Mouse (Mus musculus): ENCODE measurements at regions not wholly inside any gene's neighbourhood (a gene's known extent, or its start where the extent isn't known, plus 50 kb on each side); places are given as distances from the start of the nearest gene placed in this dataset.

- no peak overlapping the region for H3K4me2 ChIP-seq
- H3K4me1 ChIP-seq: no peaks in the 10 kb centered on the region
- 0 out of 2 replicates have a peak, but pooled peaks cover 2% of the 10 kb centered on the region for H3K9me3 ChIP-seq (replicated peaks)
- no peak overlapping the region for H3K27ac ChIP-seq
- H3K27me3 ChIP-seq: no peaks in the 10 kb centered on the region
- no peak for ATAC-seq (replicated peaks; ENCODE audit: low FRiP score)
- 64% methylated on average over 4 of the region's 4 CpGs for WGBS
- no peaks in the 10 kb centered on the region for H3K36me3 ChIP-seq
- H3K4me3 ChIP-seq (replicated peaks): no peak overlapping the region
- H3K9ac ChIP-seq: no peak overlapping the region
These were observed 288.9 kb downstream of the Atp23 start for GRCm38 (mm10) chr10:126612226-126612625.

- H3K4me1 ChIP-seq: no peaks in the 10 kb centered on the region
- WGBS: 84% methylated on average over 8 of the region's 8 CpGs
- H3K36me3 ChIP-seq: no peaks in the 10 kb centered on the region
- H3K4me3 ChIP-seq (replicated peaks): no peak overlapping the region
- ATAC-seq (replicated peaks; ENCODE audit: low FRiP score): no peak
- 0 out of 2 replicates have a peak, but pooled peaks cover 2% of the 10 kb centered on the region for H3K9me3 ChIP-seq (replicated peaks)
- H3K27ac ChIP-seq: no peak overlapping the region
- H3K27me3 ChIP-seq: no peaks in the 10 kb centered on the region
- no peak overlapping the region for H3K9ac ChIP-seq
- H3K4me2 ChIP-seq: no peak overlapping the region
These were observed 290.6 kb downstream of the Atp23 start for GRCm38 (mm10) chr10:126610506-126610905.

- H3K9ac ChIP-seq: no peak overlapping the region
- H3K9me3 ChIP-seq (replicated peaks): peaks cover 7% of the 10 kb centered on the region; the same call in 1 of the 2 replicates
- no peaks in the 10 kb centered on the region for H3K36me3 ChIP-seq
- H3K27me3 ChIP-seq: no peaks in the 10 kb centered on the region
- H3K4me3 ChIP-seq (replicated peaks): no peak overlapping the region
- H3K27ac ChIP-seq: no peak overlapping the region
- 69% methylated on average over 2 of the region's 2 CpGs for WGBS
- H3K4me1 ChIP-seq: no peaks in the 10 kb centered on the region
- no peak overlapping the region for H3K4me2 ChIP-seq
- ATAC-seq (replicated peaks; ENCODE audit: low FRiP score): no peak
These were observed 301.5 kb downstream of the Atp23 start for GRCm38 (mm10) chr10:126599686-126600085.

GRCm38 (mm10) chr10:126568155-126568554 is 333.0 kb downstream of the Atp23 start:
- WGBS: 88% methylated on average over 8 of the region's 8 CpGs

GRCm38 (mm10) chr10:126565326-126565725 is 335.8 kb downstream of the Atp23 start:
- Histone ChIP-seq H3K9ac (no peak overlapping the region), H3K36me3 (no peaks in the 10 kb centered on the region), H3K4me2 (no peak overlapping the region), H3K27me3 (no peaks in the 10 kb centered on the region), H3K4me3 (replicated peaks) (no peak overlapping the region), H3K27ac (no peak overlapping the region), H3K4me1 (no peaks in the 10 kb centered on the region), H3K9me3 (replicated peaks) (no peaks in the 10 kb centered on the region)
- WGBS: 58% methylated on average over 14 of the region's 14 CpGs
- peak; percentile 70 for ATAC-seq (replicated peaks; ENCODE audit: low FRiP score)

More at GRCm38 (mm10) chr10:126568155-126568554, 333.0 kb downstream of the Atp23 start:
- Histone ChIP-seq H3K27me3 (no peaks in the 10 kb centered on the region), H3K4me3 (replicated peaks) (no peak overlapping the region), H3K27ac (no peak overlapping the region), H3K4me2 (no peak overlapping the region), H3K9ac (no peak overlapping the region), H3K4me1 (no peaks in the 10 kb centered on the region), H3K9me3 (replicated peaks) (no peaks in the 10 kb centered on the region), H3K36me3 (no peaks in the 10 kb centered on the region)
- no peak for ATAC-seq (replicated peaks; ENCODE audit: low FRiP score)

- no peaks in the 10 kb centered on the region for H3K4me1 ChIP-seq
- ATAC-seq (replicated peaks; ENCODE audit: low FRiP score): no peak
- no peaks in the 10 kb centered on the region for H3K9me3 ChIP-seq (replicated peaks)
- 89% methylated on average over 7 of the region's 7 CpGs for WGBS
- H3K9ac ChIP-seq: no peak overlapping the region
- no peaks in the 10 kb centered on the region for H3K27me3 ChIP-seq
- H3K4me2 ChIP-seq: no peak overlapping the region
- H3K36me3 ChIP-seq: no peaks in the 10 kb centered on the region
- H3K4me3 ChIP-seq (replicated peaks): no peak overlapping the region
- no peak overlapping the region for H3K27ac ChIP-seq
These were observed 346.1 kb downstream of the Atp23 start for GRCm38 (mm10) chr10:126555080-126555479.

- WGBS: 55% methylated on average over 3 of the region's 3 CpGs
- ATAC-seq (replicated peaks; ENCODE audit: low FRiP score): 0 out of 2 replicates have a peak, but pooled peaks have one; percentile 22
- no peaks in the 10 kb centered on the region for H3K27me3 ChIP-seq
These were observed 369.2 kb downstream of the Atp23 start for GRCm38 (mm10) chr10:126531950-126532349.

GRCm38 (mm10) chr10:126531368-126531767 is 369.8 kb downstream of the Atp23 start:
- Histone ChIP-seq H3K4me3 (replicated peaks) (no peak overlapping the region), H3K27ac (no peak overlapping the region), H3K4me1 (0 out of 2 replicates have a peak, but pooled peaks cover 2% of the 10 kb centered on the region), H3K36me3 (no peaks in the 10 kb centered on the region), H3K9ac (no peak overlapping the region), H3K4me2 (no peak overlapping the region), H3K27me3 (no peaks in the 10 kb centered on the region), H3K9me3 (replicated peaks) (no peaks in the 10 kb centered on the region)
- WGBS: 37% methylated on average over 1 of the region's 1 CpGs
- no peak for ATAC-seq (replicated peaks; ENCODE audit: low FRiP score)

More at GRCm38 (mm10) chr10:126531950-126532349, 369.2 kb downstream of the Atp23 start:
- H3K27ac ChIP-seq: no peak overlapping the region
- no peaks in the 10 kb centered on the region for H3K9me3 ChIP-seq (replicated peaks)
- H3K36me3 ChIP-seq: no peaks in the 10 kb centered on the region
- H3K4me2 ChIP-seq: no peak overlapping the region
- no peak overlapping the region for H3K4me3 ChIP-seq (replicated peaks)
- H3K4me1 ChIP-seq: 0 out of 2 replicates have a peak, but pooled peaks cover 2% of the 10 kb centered on the region
- no peak overlapping the region for H3K9ac ChIP-seq

- ATAC-seq (replicated peaks; ENCODE audit: low FRiP score): no peak
- H3K9ac ChIP-seq: no peak overlapping the region
- no peak overlapping the region for H3K4me2 ChIP-seq
- H3K36me3 ChIP-seq: no peaks in the 10 kb centered on the region
- 0 out of 2 replicates have a peak, but pooled peaks cover 2% of the 10 kb centered on the region for H3K4me1 ChIP-seq
- no peak overlapping the region for H3K27ac ChIP-seq
- H3K4me3 ChIP-seq (replicated peaks): no peak overlapping the region
- no peaks in the 10 kb centered on the region for H3K27me3 ChIP-seq
- H3K9me3 ChIP-seq (replicated peaks): no peaks in the 10 kb centered on the region
- 83% methylated on average over 2 of the region's 2 CpGs for WGBS
These were observed 372.4 kb downstream of the Atp23 start for GRCm38 (mm10) chr10:126528801-126529200.

- Histone ChIP-seq H3K36me3 (no peaks in the 10 kb centered on the region), H3K9ac (no peak overlapping the region), H3K27me3 (no peaks in the 10 kb centered on the region), H3K4me3 (replicated peaks) (no peak overlapping the region), H3K4me2 (no peak overlapping the region), H3K9me3 (replicated peaks) (no peaks in the 10 kb centered on the region), H3K4me1 (peaks cover 16% of the 10 kb centered on the region; the same call in 1 of the 2 replicates), H3K27ac (no peak overlapping the region)
- 76% methylated on average over 5 of the region's 5 CpGs for WGBS
- no peak for ATAC-seq (replicated peaks; ENCODE audit: low FRiP score)
These were observed 375.0 kb downstream of the Atp23 start for GRCm38 (mm10) chr10:126526186-126526585.

GRCm38 (mm10) chr10:126521836-126522815 is 379.0 kb downstream of the Atp23 start:
- ATAC-seq (replicated peaks; ENCODE audit: low FRiP score): no peak
- no peak overlapping the region for H3K27ac ChIP-seq
- no peaks in the 10 kb centered on the region for H3K27me3 ChIP-seq
- no peaks in the 10 kb centered on the region for H3K36me3 ChIP-seq
- 42% methylated on average over 7 of the region's 7 CpGs for WGBS
- H3K9ac ChIP-seq: no peak overlapping the region
- peaks cover 16% of the 10 kb centered on the region; the same call in 1 of the 2 replicates for H3K4me1 ChIP-seq
- no peaks in the 10 kb centered on the region for H3K9me3 ChIP-seq (replicated peaks)
- H3K4me2 ChIP-seq: no peak overlapping the region
- H3K4me3 ChIP-seq (replicated peaks): no peak overlapping the region

- H3K4me3 ChIP-seq (replicated peaks): no peak overlapping the region
- no peak overlapping the region for H3K9ac ChIP-seq
- no peaks in the 10 kb centered on the region for H3K36me3 ChIP-seq
- no peaks in the 10 kb centered on the region for H3K9me3 ChIP-seq (replicated peaks)
- H3K4me1 ChIP-seq: peaks cover 16% of the 10 kb centered on the region; the same call in 1 of the 2 replicates
- H3K4me2 ChIP-seq: no peak overlapping the region
- no peaks in the 10 kb centered on the region for H3K27me3 ChIP-seq
- 40% methylated on average over 9 of the region's 9 CpGs for WGBS
- H3K27ac ChIP-seq: no peak overlapping the region
- peak; percentile 75; the same call in 1 of the 2 replicates for ATAC-seq (replicated peaks; ENCODE audit: low FRiP score)
These were observed 380.2 kb downstream of the Atp23 start for GRCm38 (mm10) chr10:126520973-126521372.
